Comparison of ENCODE assay signal across 9 mouse cellular contexts in genomic region chr19:53421583-53422188, GRCm38 (mm10). TPM values are rescaled to one million over a fixed set of nuclear protein-coding genes. Genes with fewer than 3 reads are reported as not detected.
A peak's percentile ranks its signal among the peaks of the same experiment; 100 is the strongest.
DNase-seq lines count a peak whose midpoint lies in the region; ATAC-seq and TF ChIP-seq lines count a peak whose summit lies in the region.
"Had no signal": no experiment of that assay in that cellular context is flagged by ENCODE, and none has a peak within 500 bp of the region (broad histone marks: within the 10 kb centered on the region; RNA-seq: fewer than 3 reads in every experiment).

No protein-coding gene starts in this region.

- H3K4me3 ChIP-seq in erythroblast, embryonic 14.5 days (replicated peaks), result peak overlapping the region; percentile 54
- H3K4me3 ChIP-seq in testis, adult 2 months (ENCODE audit: control insufficient read depth, low read depth, low read length), result peak overlapping the region; percentile 14; the same call in 1 of the 2 replicates
- H3K4me3 ChIP-seq in limb, embryonic 15.5 days, result peak overlapping the region; percentile 38
- peak overlapping the region; percentile 51 for H3K4me3 ChIP-seq in stomach, embryonic 16.5 days (replicated peaks; ENCODE audit: low read length)

- no peaks in the 10 kb centered on the region for H3K9me3 ChIP-seq in erythroblast, embryonic 14.5 days (ENCODE audit: control insufficient read depth, low read length)
- no peaks in the 10 kb centered on the region for H3K9me3 ChIP-seq in limb, embryonic 15.5 days
- no peaks in the 10 kb centered on the region for H3K9me3 ChIP-seq in stomach, embryonic 16.5 days (replicated peaks; ENCODE audit: control insufficient read depth, low read length)

- peak overlapping the region; percentile 70 for H3K4me2 ChIP-seq in limb, embryonic 15.5 days
- peak overlapping the region; percentile 91 for H3K4me2 ChIP-seq in stomach, embryonic 16.5 days (ENCODE audit: low read depth, low read length)

- TF ChIP-seq POLR2A in testis, adult 2 months (IDR thresholded peaks at IDR 0.05; ENCODE audit: control insufficient read depth, low read depth, low read length), result no peak

- H3K9ac ChIP-seq in limb, embryonic 15.5 days, result no peak overlapping the region
- peak overlapping the region; percentile 56; the same call in 1 of the 2 replicates for H3K9ac ChIP-seq in stomach, embryonic 16.5 days (ENCODE audit: low read length)

- no peaks in the 10 kb centered on the region for H3K36me3 ChIP-seq in erythroblast, embryonic 14.5 days (ENCODE audit: control insufficient read depth)
- H3K36me3 ChIP-seq in testis, adult 2 months (ENCODE audit: control insufficient read depth, insufficient read depth, low read length), result no peaks in the 10 kb centered on the region
- no peaks in the 10 kb centered on the region for H3K36me3 ChIP-seq in limb, embryonic 15.5 days
- H3K36me3 ChIP-seq in stomach, embryonic 16.5 days (ENCODE audit: control insufficient read depth, insufficient read depth, low read length), result no peaks in the 10 kb centered on the region

- no peak overlapping the region for H3K27ac ChIP-seq in testis, adult 2 months (ENCODE audit: control insufficient read depth, insufficient read depth, low read depth, low read length)
- no peak overlapping the region for H3K27ac ChIP-seq in limb, embryonic 15.5 days
- peak overlapping the region; percentile 49 for H3K27ac ChIP-seq in stomach, embryonic 16.5 days (ENCODE audit: low read length)
- H3K27ac ChIP-seq: left cerebral cortex, adult 2 months had no signal

- peaks cover 36% of the 10 kb centered on the region for H3K27me3 ChIP-seq in erythroblast, embryonic 14.5 days (ENCODE audit: control insufficient read depth)
- H3K27me3 ChIP-seq in testis, adult 2 months (ENCODE audit: control insufficient read depth, insufficient read depth, low read length), result no peaks in the 10 kb centered on the region
- no peaks in the 10 kb centered on the region for H3K27me3 ChIP-seq in limb, embryonic 15.5 days
- H3K27me3 ChIP-seq in stomach, embryonic 16.5 days (ENCODE audit: control insufficient read depth, insufficient read depth, low read length), result no peaks in the 10 kb centered on the region

- DNase-seq in testis, postnatal 14 days (ENCODE audit: low spot score), result no peak
- DNase-seq in right cerebral cortex, postnatal 25 days, result no peak
- DNase-seq in thymus, postnatal 36 days, result no peak

- WGBS in limb, embryonic 15.5 days, result 0% methylated on average over 6 of the region's 6 CpGs
- WGBS in stomach, embryonic 16.5 days, result 0% methylated on average over 6 of the region's 6 CpGs

- H3K4me1 ChIP-seq in erythroblast, embryonic 14.5 days (ENCODE audit: control insufficient read depth), result peaks cover 12% of the 10 kb centered on the region
- H3K4me1 ChIP-seq in testis, adult 2 months (ENCODE audit: control insufficient read depth, insufficient read depth, low read length), result peaks cover 9% of the 10 kb centered on the region
- H3K4me1 ChIP-seq in limb, embryonic 15.5 days, result peaks cover 17% of the 10 kb centered on the region
- peaks cover 10% of the 10 kb centered on the region; the same call in 1 of the 2 replicates for H3K4me1 ChIP-seq in stomach, embryonic 16.5 days (ENCODE audit: control insufficient read depth, insufficient read depth, low read length)

- ATAC-seq in erythroblast, adult 5-6 weeks (replicated peaks; ENCODE audit: low FRiP score, poor library complexity, severe bottlenecking), result no peak
- ATAC-seq in limb, embryonic 15.5 days (ENCODE audit: insufficient number of reproducible peaks, low FRiP score, low TSS enrichment, low read depth), result no peak
- ATAC-seq in stomach, embryonic 16.5 days (ENCODE audit: insufficient read depth, low FRiP score), result peak; percentile 5; the same call in 1 of the 2 replicates

- no peak for TF ChIP-seq CTCF in testis, adult 2 months (IDR thresholded peaks at IDR 0.05; ENCODE audit: control insufficient read depth, insufficient read depth, insufficient replicate concordance, low read depth, low read length)

RNA-seq across cellular contexts. Expression of gene Smndc1, which starts 31.3 kb away (rescaled TPM):
- 5.3 and 6.5 TPM in 2 replicates for polyA plus RNA-seq in erythroblast, embryonic 14.5 days (2012)
- total RNA-seq in erythroblast, adult 5-6 weeks (2015; ENCODE audit: low replicate concordance), result 17.5 and 29.0 TPM in 2 replicates
- total RNA-seq in erythroblast, adult 5-6 weeks (2017; ENCODE audit: low replicate concordance), result 17.3 and 18.9 TPM in 2 replicates
- 9.1 and 12.2 TPM in 2 replicates for polyA plus RNA-seq in testis, adult 2 months (2012; rRNA removed)
- polyA plus RNA-seq in limb, embryonic 15.5 days (2015; fragmentation: Nextera tagmentation; extraction: Ambion mirVana), result 35.9 and 37.5 TPM in 2 replicates
- polyA plus RNA-seq in stomach, embryonic 16.5 days (2015; fragmentation: Nextera tagmentation; extraction: Ambion mirVana), result 33.0 and 35.9 TPM in 2 replicates

RNA-seq across cellular contexts. Expression of gene Gm10197, which starts 50.1 kb away (rescaled TPM):
- polyA plus RNA-seq in erythroblast, embryonic 14.5 days (2012), result not detected in 2 replicates
- total RNA-seq in erythroblast, adult 5-6 weeks (2015; ENCODE audit: low replicate concordance), result not detected in 2 replicates
- not detected in 2 replicates for total RNA-seq in erythroblast, adult 5-6 weeks (2017; ENCODE audit: low replicate concordance)
- not detected in 2 replicates for polyA plus RNA-seq in testis, adult 2 months (2012; rRNA removed)
- polyA plus RNA-seq in limb, embryonic 15.5 days (2015; fragmentation: Nextera tagmentation; extraction: Ambion mirVana), result 2.2 TPM in 1 of 2 replicates, not detected in the other
- not detected in 2 replicates for polyA plus RNA-seq in stomach, embryonic 16.5 days (2015; fragmentation: Nextera tagmentation; extraction: Ambion mirVana)
- total RNA-seq: left cerebral cortex, adult 2 months had no signal
